Mouse (Mus musculus) small intestine, adult 2 months (tissue): ENCODE measurements at regions not wholly inside any gene's neighbourhood (a gene's known extent, or its start where the extent isn't known, plus 50 kb on each side); places are given as distances from the start of the nearest gene placed in this dataset.

ENCODE experiments used
- H3K27ac ChIP-seq: fragments of 200-500 bp; 2 replicates; pipeline ENCODE4 v1.5.1; 2012; ENCODE audit warnings: low read depth, low read length, control low read depth, inconsistent platforms; ENCODE audit not compliant: insufficient read depth
- H3K27me3 ChIP-seq: fragments of 200-500 bp; 2 replicates; pipeline ENCODE4 v1.6.1; 2012; ENCODE audit warnings: mild to moderate bottlenecking, moderate library complexity, low read length, inconsistent platforms; ENCODE audit not compliant: control insufficient read depth, insufficient read depth
- H3K36me3 ChIP-seq: fragments of 200-500 bp; 2 replicates; pipeline ENCODE4 v1.6.1; 2012; ENCODE audit warnings: mild to moderate bottlenecking, low read length, control low read depth, inconsistent platforms; ENCODE audit not compliant: control insufficient read depth, insufficient read depth
- H3K4me1 ChIP-seq: fragments of 200-500 bp; 2 replicates; pipeline ENCODE4 v1.6.1; 2012; ENCODE audit warnings: low read length, inconsistent platforms, mixed read lengths; ENCODE audit not compliant: control insufficient read depth, insufficient read depth, insufficient read length
- H3K4me3 ChIP-seq: fragments of 200-500 bp; 2 replicates; pipeline ENCODE4 v1.5.1; 2012; ENCODE audit warnings: low read depth, mild to moderate bottlenecking, control low read depth, inconsistent platforms, low read length, moderate library complexity
- CTCF ChIP-seq: fragments of 200-500 bp; IDR thresholded peaks from 2 replicates; pipeline ENCODE4 v1.5.1; 2012; ENCODE audit warnings: low read depth, mild to moderate bottlenecking, control low read depth, inconsistent platforms, low read length, moderate library complexity, mixed read lengths; ENCODE audit not compliant: insufficient replicate concordance, insufficient read length; ENCODE audit errors: extremely low read depth
- POLR2A ChIP-seq: fragments of 200-500 bp; IDR thresholded peaks from 2 replicates; pipeline ENCODE4 v1.6.1; 2012; ENCODE audit warnings: low read depth, mild to moderate bottlenecking, control low read depth, inconsistent platforms, low read length, moderate library complexity
- WGBS: fragments of 180-500 bp; shearing (Covaris S2); methylation state at CpG from one replicate; pipeline ENCODE4 v1.1.7; 2018; 5-methylcytosine and 5-hydroxymethylcytosine counted together

DNA sequence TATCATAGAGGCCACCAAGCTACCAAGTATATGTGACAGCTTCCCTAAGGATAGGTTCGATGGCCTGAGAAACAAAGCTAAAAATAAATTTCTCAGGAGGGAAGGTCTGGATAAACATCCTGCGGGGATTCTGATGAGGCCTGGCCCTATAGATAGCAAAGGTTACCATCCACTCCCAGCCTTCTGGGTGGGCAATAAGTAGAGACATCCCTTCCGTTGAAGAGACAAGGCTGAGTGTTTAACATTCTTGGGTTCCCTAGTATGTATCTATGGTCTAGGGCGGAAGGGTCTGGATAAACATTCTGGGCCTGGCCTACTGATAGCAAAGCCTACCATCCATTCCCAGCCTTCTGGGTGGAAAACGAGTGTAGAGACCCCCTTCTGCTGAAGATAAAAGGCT is 180.5 kb upstream of the Dlk1 start:
- H3K27ac ChIP-seq = no peak overlapping the region
- H3K36me3 ChIP-seq = no peaks in the 10 kb centered on the region
- no peaks in the 10 kb centered on the region for H3K4me1 ChIP-seq
- H3K4me3 ChIP-seq = no peak overlapping the region
- no peaks in the 10 kb centered on the region for H3K27me3 ChIP-seq
- 50% methylated on average over 5 of the region's 5 CpGs for WGBS
- no peak for TF ChIP-seq POLR2A
- no peak for TF ChIP-seq CTCF

DNA sequence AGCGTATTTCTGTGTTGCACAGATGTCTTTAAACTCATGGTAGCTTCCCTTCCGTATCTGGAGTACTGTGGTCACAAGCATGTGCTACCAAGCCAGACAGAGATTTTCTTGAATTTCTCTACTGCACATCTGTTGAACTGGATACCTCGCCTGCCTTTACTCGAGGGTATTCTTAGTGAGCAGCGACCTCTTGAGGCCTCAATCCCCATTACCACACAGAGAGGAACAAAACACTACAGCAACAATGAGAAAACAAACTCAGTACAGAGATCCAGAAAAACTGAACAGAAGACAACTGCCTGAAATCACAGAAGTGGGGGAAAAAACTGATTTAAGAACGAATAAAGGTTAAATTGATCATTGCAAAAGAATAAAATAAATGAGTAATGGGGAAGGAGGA is 137.8 kb upstream of the Dlk1 start:
- Histone ChIP-seq H3K27ac (no peak overlapping the region), H3K4me3 (no peak overlapping the region), H3K36me3 (no peaks in the 10 kb centered on the region), H3K4me1 (no peaks in the 10 kb centered on the region), H3K27me3 (no peaks in the 10 kb centered on the region)
- TF ChIP-seq POLR2A = no peak
- TF ChIP-seq CTCF = no peak
- 30% methylated on average over 6 of the region's 6 CpGs for whole genome bisulfite sequencing

DNA sequence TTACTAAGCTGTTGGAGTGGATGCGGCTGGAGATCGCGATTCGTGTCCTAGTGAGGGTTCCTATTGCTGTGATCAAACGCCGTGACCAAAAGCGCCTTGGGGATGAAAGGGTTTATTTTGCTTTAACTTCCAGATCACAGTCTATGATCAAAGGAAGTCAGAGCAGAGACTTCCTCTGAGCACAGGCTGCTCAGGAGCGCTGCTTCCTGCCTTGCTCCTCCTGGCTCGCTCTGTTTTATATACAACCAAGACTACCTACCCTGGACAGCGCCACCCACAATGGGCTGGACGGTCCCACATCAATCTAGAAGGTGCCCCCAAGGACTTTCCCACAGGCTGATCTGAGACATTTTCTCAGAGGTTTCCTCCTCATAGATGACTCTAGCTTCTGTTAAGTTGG is 126.6 kb upstream of the Dlk1 start:
- Histone ChIP-seq H3K27me3 (no peaks in the 10 kb centered on the region), H3K27ac (no peak overlapping the region), H3K4me1 (no peaks in the 10 kb centered on the region), H3K4me3 (no peak overlapping the region), H3K36me3 (no peaks in the 10 kb centered on the region)
- 73% methylated on average over 11 of the region's 11 CpGs for WGBS
- TF ChIP-seq CTCF = no peak
- TF ChIP-seq POLR2A = no peak

DNA sequence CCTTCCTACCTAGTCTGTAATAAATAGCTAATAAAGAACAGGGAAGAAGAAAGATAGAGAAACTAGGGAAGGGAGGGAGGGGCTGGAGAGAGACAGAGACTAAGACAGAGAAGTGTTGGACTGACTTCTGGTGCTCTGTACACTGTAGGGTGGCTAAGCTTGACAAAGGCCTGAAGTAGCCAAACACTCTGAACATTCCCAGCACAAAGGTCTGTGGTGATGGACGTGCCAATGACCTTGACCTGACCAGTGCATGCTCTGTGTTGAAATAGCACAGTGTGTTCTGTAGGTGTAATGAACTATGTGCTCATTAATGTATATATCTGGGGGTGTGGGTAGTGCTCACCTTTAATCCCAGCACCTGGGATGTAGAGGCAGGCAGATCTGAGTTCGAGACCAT is 81.3 kb upstream of the Dlk1 start:
- no peak for TF ChIP-seq POLR2A
- TF ChIP-seq CTCF = no peak
- H3K27me3 ChIP-seq = no peaks in the 10 kb centered on the region
- no peaks in the 10 kb centered on the region for H3K4me1 ChIP-seq
- WGBS = 70% methylated on average over 2 of the region's 2 CpGs
- H3K36me3 ChIP-seq = no peaks in the 10 kb centered on the region
- no peak overlapping the region for H3K4me3 ChIP-seq
- no peak overlapping the region for H3K27ac ChIP-seq

DNA sequence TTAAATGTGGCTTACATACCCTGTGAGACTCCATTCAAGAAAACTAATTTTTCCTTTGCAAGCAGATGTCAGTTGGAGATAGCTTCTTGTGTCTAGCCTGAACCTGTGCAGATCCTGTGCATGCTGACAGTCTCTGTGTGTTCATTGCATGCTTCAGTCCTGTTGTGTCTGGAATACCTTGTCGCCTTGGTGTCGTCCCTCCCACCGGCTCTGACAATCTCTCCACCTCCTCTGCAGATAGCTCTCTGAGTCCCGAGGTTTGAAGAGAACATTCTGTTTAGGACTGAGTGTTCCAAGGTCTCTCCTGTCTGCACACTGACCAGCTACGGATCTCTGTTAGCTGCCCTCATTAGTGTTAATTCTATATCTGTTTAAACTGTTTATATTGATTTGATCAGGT is 66.8 kb upstream of the Dlk1 start:
- TF ChIP-seq CTCF (no peak), POLR2A (no peak)
- H3K27me3 ChIP-seq = no peaks in the 10 kb centered on the region
- H3K36me3 ChIP-seq = no peaks in the 10 kb centered on the region
- no peak overlapping the region for H3K27ac ChIP-seq
- peaks cover 10% of the 10 kb centered on the region; the same call in 1 of the 2 replicates for H3K4me1 ChIP-seq
- H3K4me3 ChIP-seq = no peak overlapping the region
- 57% methylated on average over 5 of the region's 5 CpGs for WGBS

DNA sequence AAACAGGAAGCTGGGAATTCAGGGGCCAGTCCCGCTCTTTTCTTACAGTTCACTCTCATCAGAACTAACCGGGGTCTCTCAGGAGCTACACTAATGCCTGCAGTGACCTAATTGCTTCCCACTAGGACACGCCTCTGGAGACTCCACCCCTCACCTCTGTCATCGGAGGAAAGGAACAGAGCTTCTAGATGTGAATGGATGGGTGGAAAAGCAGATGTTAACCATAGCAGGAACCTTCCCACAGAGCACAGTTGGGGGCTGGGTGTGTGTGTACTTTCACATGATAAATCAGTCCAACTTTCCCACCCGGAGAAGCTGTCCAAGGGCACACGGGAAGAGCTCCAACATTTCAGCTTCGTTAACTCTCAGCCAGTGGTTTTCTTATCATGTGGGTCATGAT is 63.8 kb upstream of the Dlk1 start:
- 31% methylated on average over 7 of the region's 7 CpGs for WGBS
- no peak for TF ChIP-seq CTCF
- no peak for TF ChIP-seq POLR2A
- Histone ChIP-seq H3K27me3 (no peaks in the 10 kb centered on the region), H3K4me3 (no peak overlapping the region), H3K4me1 (peaks cover 15% of the 10 kb centered on the region; the same call in 1 of the 2 replicates), H3K27ac (no peak overlapping the region), H3K36me3 (no peaks in the 10 kb centered on the region)

DNA sequence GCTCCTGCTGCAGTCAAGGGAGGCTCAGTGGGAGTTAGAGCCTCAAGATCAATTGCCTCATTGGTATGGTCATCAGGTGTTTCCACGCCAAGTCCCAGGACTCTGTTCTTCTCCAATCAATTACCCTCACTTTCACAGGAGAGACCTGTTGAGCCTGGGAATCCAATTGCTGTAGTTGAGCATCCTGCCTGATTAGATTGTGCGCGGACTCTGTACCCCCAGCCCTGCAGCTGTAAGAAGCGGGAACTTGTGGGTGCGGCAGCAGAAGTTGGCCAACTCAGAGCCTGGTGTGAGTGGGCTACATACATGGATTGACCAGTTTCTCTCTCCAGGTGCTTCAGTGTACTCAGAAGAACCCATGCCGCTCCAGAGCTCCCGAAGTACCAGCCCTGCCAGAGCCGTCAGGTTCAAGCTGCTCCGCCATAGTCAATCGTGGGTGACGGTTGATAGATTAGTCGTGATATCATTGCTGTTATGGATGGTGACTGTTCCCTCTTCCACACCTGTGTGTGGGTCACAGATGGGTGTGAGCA is 62.2 kb upstream of the Dlk1 start:
- WGBS = 38% methylated on average over 12 of the region's 12 CpGs
- Histone ChIP-seq H3K4me1 (peaks cover 15% of the 10 kb centered on the region; the same call in 1 of the 2 replicates), H3K27ac (no peak overlapping the region), H3K27me3 (no peaks in the 10 kb centered on the region), H3K36me3 (no peaks in the 10 kb centered on the region), H3K4me3 (no peak overlapping the region)
- TF ChIP-seq CTCF (no peak), POLR2A (no peak)
